Mouse (Mus musculus) embryonic facial prominence, embryonic 14.5 days (tissue): Measurements from ENCODE around the gene Tbc1d5. TPM values are rescaled to one million over a fixed set of nuclear protein-coding genes. Genes with fewer than 3 reads are reported as not detected.

Experiments
- ATAC-seq: fragments of 200-750 bp; cut with Nextera tagmentation; 2 replicates; pipeline ENCODE4 v1.8.0; 2017; ENCODE audit warnings: low read depth, moderate number of reproducible peaks, moderate TSS enrichment
- DNase-seq: peaks from one replicate; pipeline ENCODE4 v3.0.0-alpha.2; 2015; ENCODE audit warnings: low spot score
- H3K27ac ChIP-seq: fragments of 300-500 bp; sonication (generic); replicated peaks from 2 replicates; pipeline ENCODE4 v1.5.1; 2014; ENCODE audit warnings: low read depth, mild to moderate bottlenecking, low read length, moderate library complexity
- H3K27me3 ChIP-seq: fragments of 300-500 bp; sonication (generic); replicated peaks from 2 replicates; pipeline ENCODE4 v1.6.1; 2014; ENCODE audit warnings: low read length; ENCODE audit not compliant: control insufficient read depth, insufficient read depth
- H3K36me3 ChIP-seq: fragments of 300-500 bp; sonication (generic); 2 replicates; pipeline ENCODE4 v1.6.1; 2014; ENCODE audit warnings: low read length, mixed read lengths; ENCODE audit not compliant: control insufficient read depth, insufficient read depth
- H3K4me1 ChIP-seq: fragments of 300-500 bp; sonication (generic); 2 replicates; pipeline ENCODE4 v1.6.1; 2014; ENCODE audit warnings: antibody characterized with exemption, low read length; ENCODE audit not compliant: control insufficient read depth, insufficient read depth
- H3K4me2 ChIP-seq: fragments of 300-500 bp; sonication (generic); 2 replicates; pipeline ENCODE4 v1.6.1; 2014; ENCODE audit warnings: low read depth, mild to moderate bottlenecking, low read length, moderate library complexity, mixed read lengths
- H3K4me3 ChIP-seq: fragments of 300-500 bp; sonication (generic); 2 replicates; pipeline ENCODE4 v1.5.1; 2014; ENCODE audit warnings: low read depth, mild to moderate bottlenecking, low read length
- H3K9ac ChIP-seq: fragments of 300-500 bp; sonication (generic); 2 replicates; pipeline ENCODE4 v1.6.1; 2014; ENCODE audit warnings: low read depth, mild to moderate bottlenecking, low read length, moderate library complexity, mixed read lengths
- H3K9me3 ChIP-seq: fragments of 300-500 bp; sonication (generic); 2 replicates; pipeline ENCODE4 v1.6.1; 2016; ENCODE audit warnings: low read length; ENCODE audit not compliant: control insufficient read depth
- WGBS: fragments of 180-500 bp; shearing (Covaris S2); extraction: QIAGEN DNeasy Blood & Tissue Kit; methylation state at CpG from one replicate; pipeline ENCODE4 v1.1.7; 2014; 5-methylcytosine and 5-hydroxymethylcytosine counted together
- polyA plus RNA-seq: library from polyadenylated mRNA; unstranded; fragments of >200 nt; fragmentation: Nextera tagmentation; extraction: Ambion mirVana; gene quantifications from 2 replicates; pipeline ENCODE4 v1.2.1, GENCODE M21; 2014

Tbc1d5 gene
- polyA plus RNA-seq, 1 experiment from 2014 or later, result 11.6 TPM

- Histone ChIP-seq H3K27me3 (no peaks in the 10 kb centered on the region), H3K4me2 (no peak overlapping the region), H3K4me3 (no peak overlapping the region), H3K27ac (no peak overlapping the region), H3K9me3 (no peaks in the 10 kb centered on the region), H3K9ac (no peak overlapping the region), H3K4me1 (no peaks in the 10 kb centered on the region), H3K36me3 (peaks cover 7% of the 10 kb centered on the region; the same call in 1 of the 2 replicates)
- ATAC-seq, result no peak
- no peak for DNase-seq
- 62% methylated on average over 7 of the region's 7 CpGs for WGBS
These were observed 494.0 kb downstream of the Tbc1d5 start for GRCm38 (mm10) chr17:50684960-50685645.
